Mouse (Mus musculus) heart, postnatal 4 days (tissue): Measurements from ENCODE around the gene Cdk2. TPM values are rescaled to one million over a fixed set of nuclear protein-coding genes. Genes with fewer than 3 reads are reported as not detected.
A peak's percentile ranks its signal among the peaks of the same experiment; 100 is the strongest.
"Not testable (repeated sequence)": the region's sequence is repeated elsewhere in the genome, so short reads cannot be mapped to it uniquely, and the experiment has no call there.

ENCODE experiments used
- DNase-seq: peaks from one replicate; pipeline ENCODE4 v3.0.0; 2021
- total RNA-seq, 2 experiments: library from RNA; stranded (reverse); gene quantifications; 2 replicates each; pipeline ENCODE4 v1.2.3; 2021

The Cdk2 gene
- total RNA-seq = 10 to 100 TPM; 59.2 to 63.1 TPM

- peak; percentile 95 for DNase-seq
Observed at GRCm38 (mm10) chr10:128704491-128705316, at the start of gene Cdk2. Gene Cdk2 (minus strand): TSS chr10:128705031.

DNA sequence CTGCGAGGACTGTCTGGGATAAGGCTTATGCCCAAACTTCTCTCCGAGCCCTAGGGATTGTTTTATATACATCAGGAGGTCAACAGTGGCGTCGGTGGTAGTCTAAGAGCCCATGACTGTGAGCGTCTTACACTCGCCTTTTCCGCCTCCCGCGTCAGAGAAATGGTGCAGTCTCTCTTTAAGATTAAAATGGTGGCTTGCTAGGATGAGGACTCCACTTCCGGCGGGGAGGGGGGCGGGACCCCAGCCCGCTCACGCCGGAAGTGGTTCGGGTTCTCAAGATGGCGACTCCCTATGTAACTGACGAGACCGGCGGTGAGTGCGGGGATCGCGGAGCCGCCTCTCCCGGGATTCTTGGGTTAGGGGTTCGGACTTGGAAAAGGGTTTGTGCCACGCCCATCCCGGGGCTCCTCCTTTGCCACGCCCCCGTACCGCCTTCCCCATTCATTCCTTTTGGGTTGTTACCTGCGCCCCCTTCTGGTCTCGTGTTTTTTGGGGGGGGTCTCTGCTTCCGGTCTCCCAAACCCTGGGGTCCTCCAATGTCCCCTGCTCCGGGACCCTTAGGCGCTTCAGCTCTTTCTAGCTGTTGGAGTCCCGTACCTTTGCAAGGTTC lies 43.5 kb upstream of the Cdk2 start:
- peak; percentile 79 for DNase-seq

- peak; percentile 70 for DNase-seq
Observed at GRCm38 (mm10) chr10:128747646-128748251, 42.9 kb upstream of the Cdk2 start, which contains the start of gene Pym1. Gene Pym1 (plus strand): TSS chr10:128747889.

GRCm38 (mm10) chr10:128746972-128747645 lies 42.3 kb upstream of the Cdk2 start:
- DNase-seq = no peak

GRCm38 (mm10) chr10:128745946-128746613 lies 41.2 kb upstream of the Cdk2 start:
- DNase-seq = no peak

DNA sequence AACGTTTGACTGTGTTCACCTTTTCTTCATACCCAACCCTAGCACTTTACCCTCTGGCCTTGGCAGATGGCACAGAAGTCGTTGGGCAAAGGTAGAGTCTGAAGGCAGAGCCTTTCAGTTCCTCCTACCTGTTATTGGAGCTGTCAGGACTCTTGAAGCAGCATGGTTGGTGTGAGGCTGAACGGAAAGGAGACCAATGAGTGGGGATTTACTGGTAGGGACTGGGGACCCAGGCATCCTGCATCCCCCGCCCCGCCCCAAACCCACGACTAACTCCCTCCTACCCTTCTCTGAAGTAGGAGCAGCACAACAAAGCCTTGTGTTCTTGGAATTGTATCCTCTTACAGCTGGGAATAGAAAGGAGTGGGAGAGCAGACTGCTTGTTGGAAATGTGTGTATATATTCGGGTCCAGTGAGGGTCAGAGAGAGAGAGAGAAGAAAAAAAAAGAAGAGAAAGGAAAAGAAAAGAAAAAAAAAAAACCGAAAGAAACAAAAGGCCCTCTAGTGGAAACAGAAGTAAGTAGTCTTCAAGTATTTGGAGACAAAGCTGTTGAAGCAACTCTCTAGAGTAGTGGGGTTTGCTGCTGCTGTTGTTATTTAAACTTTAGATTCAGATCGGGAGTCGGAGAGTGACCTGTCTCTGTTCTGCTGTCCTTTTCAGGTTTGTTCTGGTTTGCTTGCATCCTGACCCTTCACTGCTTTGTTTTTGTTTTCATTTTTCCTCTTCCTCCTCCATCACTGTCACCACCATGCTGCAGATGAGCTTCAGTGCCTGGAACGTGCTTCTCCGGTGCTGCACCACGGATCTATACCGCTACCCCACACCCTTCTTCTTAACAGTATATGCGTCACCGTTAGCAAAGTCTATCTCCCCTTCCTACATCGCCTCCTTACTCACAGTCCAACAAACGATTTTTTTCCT lies 40.1 kb upstream of the Cdk2 start, which contains the start of gene Dgka:
Gene Dgka (minus strand): TSS at position 176 of the 922 bp plus-strand sequence.
- no peak for DNase-seq

DNA sequence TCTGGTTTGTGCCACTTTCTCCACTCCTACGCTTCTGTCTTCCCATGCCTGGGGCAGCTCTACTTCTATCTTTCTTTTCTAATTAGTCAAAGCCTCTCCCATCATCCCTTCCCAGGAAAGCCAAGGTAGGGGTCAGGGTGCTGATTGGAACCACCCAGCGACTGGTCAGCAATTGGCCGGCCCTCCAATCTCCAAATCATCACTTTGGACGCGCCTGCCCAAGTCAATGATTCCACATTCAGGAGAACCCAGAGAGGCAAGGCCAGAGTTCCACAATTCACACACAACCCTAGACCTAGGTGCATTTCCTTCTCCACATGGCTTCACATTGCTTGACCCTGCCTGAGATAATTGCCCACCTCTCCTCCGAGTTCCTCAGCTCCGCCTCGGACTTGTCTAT lies 39.4 kb upstream of the Cdk2 start:
- no peak for DNase-seq

- peak; percentile 70 for DNase-seq
Observed at GRCm38 (mm10) chr10:128743791-128744191, 39.0 kb upstream of the Cdk2 start.

- DNase-seq = no peak
Observed at GRCm38 (mm10) chr10:128743235-128743634, 38.4 kb upstream of the Cdk2 start.

DNA sequence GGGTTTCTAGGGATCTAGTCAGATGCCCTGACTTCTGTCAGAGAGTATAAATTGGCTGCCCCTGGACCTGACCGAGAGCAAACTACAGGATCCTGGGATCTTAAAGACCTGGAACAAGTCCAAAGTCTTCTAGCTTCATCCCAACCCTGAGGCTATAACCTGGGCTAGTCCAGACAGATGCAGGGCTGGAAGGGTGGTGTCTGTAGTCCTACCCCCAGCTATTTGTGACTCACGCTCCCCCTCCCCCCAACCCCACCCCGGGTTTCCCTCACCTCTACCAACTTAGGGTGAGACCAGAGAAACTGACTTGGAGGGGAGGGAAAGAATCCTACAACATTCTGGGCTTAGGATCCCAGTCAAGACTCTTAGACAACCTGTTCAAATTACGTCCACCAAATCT lies 37.8 kb upstream of the Cdk2 start:
- DNase-seq = no peak

GRCm38 (mm10) chr10:128740296-128740695 lies 35.5 kb upstream of the Cdk2 start:
- no peak for DNase-seq

GRCm38 (mm10) chr10:128737435-128737834 lies 32.6 kb upstream of the Cdk2 start:
- DNase-seq = no peak

GRCm38 (mm10) chr10:128731992-128732391 lies 27.2 kb upstream of the Cdk2 start:
- no peak for DNase-seq

- DNase-seq = peak; percentile 88
Observed at GRCm38 (mm10) chr10:128731002-128731433, 26.2 kb upstream of the Cdk2 start.

DNA sequence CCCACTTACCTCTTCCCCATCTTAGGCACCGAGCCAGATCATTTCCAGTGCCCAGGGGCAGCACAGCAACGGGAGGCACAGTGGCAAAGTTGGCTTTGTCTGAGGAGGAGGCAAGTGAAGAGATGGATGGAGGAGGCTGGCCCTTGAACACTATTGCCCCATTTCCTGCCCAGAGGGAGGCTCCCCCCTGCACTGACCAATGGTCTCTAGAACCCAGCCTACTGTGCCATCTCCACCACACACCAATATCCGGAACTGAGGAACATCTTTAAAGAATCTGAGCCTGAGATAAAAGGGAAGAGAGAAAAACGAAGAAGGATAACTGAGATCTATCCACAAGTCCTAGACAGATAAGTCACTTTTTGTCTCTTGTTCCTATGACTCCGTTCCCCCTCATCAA lies 23.2 kb upstream of the Cdk2 start:
- no peak for DNase-seq

DNA sequence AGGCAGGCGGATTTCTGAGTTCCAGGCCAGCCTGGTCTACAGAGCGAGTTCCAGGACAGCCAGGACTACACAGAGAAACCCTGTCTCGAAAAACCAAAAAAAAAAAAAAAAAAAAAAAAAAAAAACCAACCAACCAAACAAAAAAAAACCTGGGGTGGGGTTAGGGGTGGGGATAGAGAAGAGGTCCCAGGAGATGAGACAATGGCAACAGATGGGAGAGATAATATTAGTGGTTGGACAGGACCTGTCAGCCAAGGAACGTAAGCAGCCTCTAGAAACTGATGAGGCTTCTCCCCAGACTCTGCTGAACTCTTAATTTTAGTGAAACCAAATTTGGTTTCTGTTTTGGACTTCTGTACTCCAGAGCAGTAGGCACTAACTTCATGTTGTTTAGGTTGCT lies 20.6 kb upstream of the Cdk2 start:
- DNase-seq = not testable (repeated sequence)

GRCm38 (mm10) chr10:128715559-128716537 lies 11.0 kb upstream of the Cdk2 start:
- DNase-seq = no peak

DNA sequence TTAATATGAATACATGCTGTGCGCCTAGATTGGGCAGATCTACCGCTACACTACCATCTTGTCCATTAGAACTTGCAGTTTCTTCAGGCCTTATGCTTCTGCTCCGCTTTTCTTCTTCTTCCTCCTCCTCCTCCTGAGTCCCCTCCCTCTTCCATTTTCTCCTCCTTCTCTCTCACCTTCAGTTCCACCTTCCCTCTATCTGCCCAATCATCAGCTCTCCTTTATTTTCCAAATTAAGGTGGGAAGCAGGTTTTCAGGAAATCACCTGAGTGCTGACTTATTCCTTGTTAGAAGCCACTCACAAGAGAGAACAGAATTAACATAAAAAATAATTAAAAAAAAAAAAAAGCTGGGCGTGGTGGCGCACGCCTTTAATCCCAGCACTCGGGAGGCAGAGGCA lies 6.5 kb upstream of the Cdk2 start:
- DNase-seq = not testable (repeated sequence)

DNA sequence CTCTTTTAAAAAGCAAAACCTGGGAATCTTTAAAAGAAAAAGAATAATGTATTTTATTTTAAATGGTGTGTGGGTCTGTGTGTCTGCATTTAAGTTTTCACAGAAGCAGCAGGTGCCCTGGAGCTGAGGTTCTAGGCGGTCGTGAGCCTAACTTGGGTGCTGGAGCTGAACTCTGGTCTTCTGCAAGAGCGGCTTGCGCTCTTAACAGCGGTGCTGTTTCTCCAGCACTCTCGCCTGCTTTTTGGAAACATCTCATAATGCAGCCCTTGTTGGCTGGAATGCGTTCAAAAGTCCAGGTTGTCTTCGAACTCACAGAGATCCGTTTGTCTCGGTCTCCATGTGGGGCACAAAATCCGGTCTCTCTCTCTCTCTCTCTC lies 474 bp upstream of the Cdk2 start:
- peak; percentile 35 for DNase-seq

DNA sequence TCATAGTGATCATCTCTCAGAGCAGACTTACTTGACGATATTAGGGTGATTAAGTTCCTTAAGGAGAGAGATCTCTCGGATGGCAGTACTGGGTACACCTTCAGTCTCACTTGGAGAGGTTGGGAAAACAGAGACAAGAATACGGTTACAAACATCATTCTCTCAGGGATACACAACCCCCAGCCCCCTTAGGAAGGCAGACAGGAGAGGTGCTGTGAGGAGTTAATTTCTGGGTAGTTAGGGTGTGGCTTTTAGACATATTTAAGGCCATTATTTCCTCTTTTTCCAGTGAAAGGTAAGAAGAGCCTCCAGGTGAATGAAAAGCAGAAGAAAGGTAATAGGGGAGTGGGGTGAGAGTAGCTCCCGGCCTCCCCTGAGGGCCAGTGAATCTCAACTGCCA lies 936 bp downstream of the Cdk2 start, which contains the start of gene Pmel:
Gene Pmel (plus strand): TSS at position 301 of the 400 bp plus-strand sequence.
- DNase-seq = no peak
